Mouse (Mus musculus) layer of hippocampus, adult 8-10 months (tissue): ENCODE measurements around the gene Cyp3a25. TPM values are rescaled to one million over a fixed set of nuclear protein-coding genes. Genes with fewer than 3 reads are reported as not detected.
"Not testable (repeated sequence)": the region's sequence is repeated elsewhere in the genome, so short reads cannot be mapped to it uniquely, and the experiment has no call there.

ENCODE experiments used
- DNase-seq, 2 experiments: peaks; one replicate each; pipeline ENCODE4 v3.0.0; 2022; ENCODE audit warnings: low spot score in 2 of 2
- total RNA-seq, 4 experiments: library from RNA; stranded (reverse); gene quantifications; 2 replicates each; pipeline ENCODE4 v1.2.4; 2022

Gene Cyp3a25
- not detected for total RNA-seq

DNA sequence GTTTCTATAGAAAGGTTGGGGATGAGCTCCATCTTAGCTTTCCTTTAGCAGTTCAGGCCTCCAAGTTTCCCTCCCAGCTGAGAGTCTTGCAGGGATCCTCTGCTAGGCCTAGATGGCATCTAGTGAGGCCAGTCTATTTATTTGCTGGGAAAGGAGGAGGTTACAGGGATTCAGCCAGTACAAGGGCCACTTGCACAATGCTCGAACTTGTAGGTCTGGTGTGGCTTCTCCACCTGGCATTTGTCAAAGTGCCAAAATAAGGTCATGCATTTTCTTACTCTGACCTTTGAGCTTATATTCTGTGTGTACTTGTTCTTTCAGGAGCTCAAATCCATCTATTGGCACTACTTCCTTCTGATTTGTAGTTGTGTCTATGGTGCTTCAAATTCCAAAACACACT, at the start of gene Cyp3a25:
Gene Cyp3a25, minus strand, starts transcription at position 110 of the 400 bp plus-strand sequence.
- DNase-seq = not testable (repeated sequence)

DNA sequence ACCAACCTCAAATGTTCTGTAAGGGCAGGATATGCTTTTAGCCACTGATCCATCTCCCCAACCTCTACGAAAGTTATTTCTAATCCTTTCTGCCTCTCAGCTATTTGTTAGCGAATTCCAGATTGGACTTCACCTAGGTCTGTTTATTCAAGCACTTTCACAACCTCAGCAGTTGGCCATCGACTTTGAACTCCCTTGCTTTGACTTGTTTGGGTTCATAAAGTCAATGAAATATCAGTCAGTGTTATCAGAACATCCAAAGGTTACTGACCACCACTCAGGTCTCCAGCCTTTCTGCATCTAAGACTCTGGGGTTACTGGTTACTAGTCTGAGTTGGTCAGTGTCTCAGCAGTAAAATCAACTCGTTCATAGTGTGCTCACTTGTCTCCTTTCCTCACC, 11.7 kb upstream of the Cyp3a25 start:
- no peak for DNase-seq

DNA sequence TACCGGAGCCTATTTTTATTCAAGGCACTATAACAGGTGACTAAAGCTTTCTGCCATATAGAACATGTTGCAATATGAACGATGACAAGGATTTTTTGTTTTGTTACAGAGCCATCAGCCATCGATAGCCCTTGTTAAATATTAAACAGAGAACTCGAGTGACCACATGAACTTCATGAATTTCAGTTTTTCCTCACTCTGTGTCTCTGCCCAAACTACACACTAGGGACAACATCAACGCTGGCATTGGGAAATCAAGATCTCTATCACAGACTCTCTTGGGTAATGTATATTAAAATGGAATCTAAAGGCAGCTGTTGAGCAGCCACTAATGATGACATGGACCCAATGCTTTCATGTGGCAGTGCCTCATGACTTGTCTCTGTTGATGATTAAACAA, 8.9 kb upstream of the Cyp3a25 start:
- no peak for DNase-seq

DNA sequence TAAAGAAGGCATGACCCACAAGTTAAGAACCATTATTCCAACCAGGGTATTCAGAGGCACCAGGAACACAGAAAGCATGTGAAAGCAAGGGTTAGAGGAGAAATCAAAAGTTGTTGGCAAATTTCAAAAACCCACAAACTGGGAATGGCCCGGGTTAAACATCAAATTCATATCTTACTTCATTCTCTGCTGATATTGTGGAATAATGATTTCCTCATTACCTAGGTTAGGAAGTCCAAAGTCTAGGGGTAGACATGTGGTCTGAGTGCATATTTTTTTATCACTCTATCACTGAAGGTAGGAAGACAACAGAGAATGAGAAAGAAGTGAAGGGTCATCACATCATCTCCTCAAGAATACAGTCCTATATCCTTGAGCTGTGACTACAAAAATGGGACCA, 1.8 kb upstream of the Cyp3a25 start:
- DNase-seq = no peak

DNA sequence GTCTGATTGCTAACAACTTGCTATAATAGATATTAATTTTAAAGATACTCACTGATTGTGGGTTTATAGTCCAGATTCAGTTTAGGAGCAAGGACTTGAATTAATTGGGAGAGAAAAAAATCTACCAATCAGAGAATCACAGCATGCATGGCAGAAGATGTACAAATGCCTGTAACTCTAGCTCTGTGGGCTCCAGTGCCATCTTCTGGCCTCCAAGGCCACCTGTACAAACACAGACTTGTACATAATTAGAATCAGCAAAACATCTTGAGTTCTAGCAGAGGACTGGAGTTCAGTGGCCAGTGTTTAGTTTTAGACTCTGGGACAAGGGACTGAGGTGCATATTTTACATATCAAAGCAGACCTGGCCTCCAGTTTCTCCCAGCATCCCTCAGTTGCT, 42.3 kb downstream of the Cyp3a25 start:
- no peak for DNase-seq

Other genes with a start within 250 kb of the Cyp3a25 start
- gene Cyp3a44, start 203.7 kb downstream of the Cyp3a25 start, total RNA-seq = not detected
- not detected for gene Cyp3a11, start 129.7 kb downstream of the Cyp3a25 start, total RNA-seq
- gene Cyp3a59, start 69.6 kb upstream of the Cyp3a25 start, total RNA-seq = not detected
- not detected for gene Gm5565, start 150.9 kb upstream of the Cyp3a25 start, total RNA-seq
- gene Gm6309, start 161.1 kb upstream of the Cyp3a25 start, total RNA-seq = not detected
- 1 to 10 TPM; 1.6 to 3.8 (median 2.2) TPM for gene 1700001J03Rik, start 175.7 kb upstream of the Cyp3a25 start, total RNA-seq
- 10 to 100 TPM; 61.5 to 72.1 (median 64.0) TPM for gene Rnf6, start 211.9 kb upstream of the Cyp3a25 start, total RNA-seq
- 10 to 100 TPM; 37.7 to 47.3 (median 42.7) TPM for gene Cdk8, start 221.6 kb upstream of the Cyp3a25 start, total RNA-seq